Mouse (Mus musculus) lung, embryonic 14.5 days (tissue): ENCODE data around the gene Golt1a. TPM values are rescaled to one million over a fixed set of nuclear protein-coding genes. Genes with fewer than 3 reads are reported as not detected.

Experiments
- ATAC-seq: fragments of 200-750 bp; cut with Nextera tagmentation; 2 replicates; pipeline ENCODE4 v1.8.0; 2017; ENCODE audit warnings: mild to moderate bottlenecking, moderate TSS enrichment, moderate library complexity; ENCODE audit not compliant: insufficient read depth
- DNase-seq: peaks from one replicate; pipeline ENCODE4 v3.0.0-alpha.2; 2015
- H3K27ac ChIP-seq: fragments of 300-500 bp; sonication (generic); 2 replicates; pipeline ENCODE4 v1.5.1; 2014; ENCODE audit warnings: low read depth, mild to moderate bottlenecking, moderate library complexity
- H3K27me3 ChIP-seq: fragments of 300-500 bp; sonication (generic); 2 replicates; pipeline ENCODE4 v1.6.1; 2014; ENCODE audit warnings: low read length, control low read depth; ENCODE audit not compliant: insufficient read depth
- H3K36me3 ChIP-seq: fragments of 300-500 bp; sonication (generic); 2 replicates; pipeline ENCODE4 v1.6.1; 2014; ENCODE audit warnings: control low read depth; ENCODE audit not compliant: insufficient read depth
- H3K4me1 ChIP-seq: fragments of 300-500 bp; sonication (generic); 2 replicates; pipeline ENCODE4 v1.6.1; 2014; ENCODE audit warnings: antibody characterized with exemption, control low read depth; ENCODE audit not compliant: insufficient read depth
- H3K4me2 ChIP-seq: fragments of 300-500 bp; sonication (generic); 2 replicates; pipeline ENCODE4 v1.6.1; 2014; ENCODE audit warnings: mild to moderate bottlenecking
- H3K4me3 ChIP-seq: fragments of 300-500 bp; sonication (generic); 2 replicates; pipeline ENCODE4 v1.5.1; 2014; ENCODE audit warnings: low read depth, low read length
- H3K9ac ChIP-seq: fragments of 300-500 bp; sonication (generic); 2 replicates; pipeline ENCODE4 v1.6.1; 2014
- H3K9me3 ChIP-seq: fragments of 300-500 bp; sonication (generic); 2 replicates; pipeline ENCODE4 v1.6.1; 2016; ENCODE audit warnings: low read depth, low read length, control low read depth
- CTCF ChIP-seq: IDR thresholded peaks from 2 replicates; pipeline ENCODE4 v1.5.1; 2016; ENCODE audit warnings: antibody characterized with exemption, low read depth
- WGBS: fragments of 180-500 bp; shearing (Covaris S2); extraction: QIAGEN DNeasy Blood & Tissue Kit; methylation state at CpG from one replicate; pipeline ENCODE4 v1.1.7; 2014; 5-methylcytosine and 5-hydroxymethylcytosine counted together
- polyA plus RNA-seq: library from polyadenylated mRNA; unstranded; fragments of >200 nt; fragmentation: Nextera tagmentation; extraction: Ambion mirVana; gene quantifications from 2 replicates; pipeline ENCODE4 v1.2.1, GENCODE M21; 2014

The Golt1a gene
- polyA plus RNA-seq, 1 experiment from 2014 or later: 0.55 TPM

DNA sequence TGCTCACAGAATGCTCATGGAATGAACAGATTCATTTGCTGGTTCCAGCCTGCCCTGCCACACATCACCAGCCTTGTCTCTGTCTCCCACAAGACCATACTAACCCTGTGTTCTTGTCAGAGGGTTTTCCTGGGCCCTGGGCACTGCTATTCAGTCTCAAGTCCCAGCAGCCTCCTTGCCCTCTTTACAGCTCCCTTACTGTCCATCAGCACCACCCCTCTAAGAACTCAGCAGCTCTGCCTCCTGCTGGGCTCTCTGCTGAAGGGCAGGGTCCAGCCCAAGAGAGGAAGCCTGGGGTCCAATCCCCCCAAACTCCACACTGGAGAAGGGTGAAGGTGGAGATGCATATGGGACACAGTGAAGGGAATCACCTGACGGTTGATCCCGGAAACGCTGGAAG is 41.1 kb upstream of the Golt1a start:
- ATAC-seq (no peak), DNase-seq (peak; percentile 23)
- H3K9ac ChIP-seq: no peak overlapping the region
- H3K27ac ChIP-seq: no peak overlapping the region
- H3K9me3 ChIP-seq: no peaks in the 10 kb centered on the region
- H3K27me3 ChIP-seq: no peaks in the 10 kb centered on the region
- no peaks in the 10 kb centered on the region for H3K4me1 ChIP-seq
- 78% methylated on average over 3 of the region's 3 CpGs for WGBS
- no peak overlapping the region for H3K4me3 ChIP-seq
- no peak overlapping the region for H3K4me2 ChIP-seq
- H3K36me3 ChIP-seq: no peaks in the 10 kb centered on the region
- peak; percentile 54 for TF ChIP-seq CTCF

GRCm38 (mm10) chr1:133270336-133270735 is 39.3 kb upstream of the Golt1a start:
- no peak overlapping the region for H3K4me3 ChIP-seq
- no peak overlapping the region for H3K4me2 ChIP-seq
- ATAC-seq: no peak
- H3K27ac ChIP-seq: no peak overlapping the region
- no peaks in the 10 kb centered on the region for H3K4me1 ChIP-seq
- no peaks in the 10 kb centered on the region for H3K27me3 ChIP-seq
- H3K9ac ChIP-seq: no peak overlapping the region
- TF ChIP-seq CTCF: no peak
- H3K36me3 ChIP-seq: peaks cover 14% of the 10 kb centered on the region; the same call in 1 of the 2 replicates
- peak; percentile 16 for DNase-seq
- no peaks in the 10 kb centered on the region for H3K9me3 ChIP-seq
- WGBS: 40% methylated on average over 6 of the region's 6 CpGs

DNA sequence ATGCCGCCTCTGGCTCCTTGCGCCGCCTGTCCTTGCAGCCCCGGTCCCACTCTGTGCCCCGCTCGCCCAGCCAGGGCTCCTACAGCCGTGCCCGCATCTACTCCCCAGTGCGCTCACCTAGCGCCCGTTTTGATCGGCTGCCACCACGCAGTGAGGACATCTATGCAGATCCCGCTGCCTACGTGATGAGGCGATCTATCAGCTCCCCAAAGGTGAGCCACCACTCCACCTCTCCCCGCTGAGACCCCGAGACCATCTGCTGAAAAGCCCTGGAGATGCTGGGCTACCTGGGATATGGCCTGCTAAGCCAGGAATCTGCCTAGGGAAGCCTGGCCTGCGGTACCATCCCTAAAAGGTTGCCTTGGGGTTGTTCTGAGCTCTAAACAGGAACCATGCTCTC is 35.4 kb upstream of the Golt1a start:
- Histone ChIP-seq H3K27ac (no peak overlapping the region), H3K9ac (no peak overlapping the region), H3K4me3 (no peak overlapping the region), H3K4me2 (no peak overlapping the region), H3K27me3 (no peaks in the 10 kb centered on the region), H3K4me1 (peaks cover 3% of the 10 kb centered on the region; the same call in 1 of the 2 replicates), H3K9me3 (no peaks in the 10 kb centered on the region), H3K36me3 (peaks cover 14% of the 10 kb centered on the region; the same call in 1 of the 2 replicates)
- ATAC-seq: no peak
- 90% methylated on average over 19 of the region's 19 CpGs for WGBS
- DNase-seq: no peak
- TF ChIP-seq CTCF: no peak

GRCm38 (mm10) chr1:133276983-133277382 is 32.6 kb upstream of the Golt1a start:
- no peak for TF ChIP-seq CTCF
- 67% methylated on average over 5 of the region's 5 CpGs for WGBS
- ATAC-seq (no peak), DNase-seq (no peak)
- Histone ChIP-seq H3K4me1 (peaks cover 6% of the 10 kb centered on the region; the same call in 1 of the 2 replicates), H3K9ac (no peak overlapping the region), H3K27ac (no peak overlapping the region), H3K4me2 (no peak overlapping the region), H3K36me3 (peaks cover 14% of the 10 kb centered on the region; the same call in 1 of the 2 replicates), H3K4me3 (no peak overlapping the region), H3K27me3 (no peaks in the 10 kb centered on the region), H3K9me3 (no peaks in the 10 kb centered on the region)

DNA sequence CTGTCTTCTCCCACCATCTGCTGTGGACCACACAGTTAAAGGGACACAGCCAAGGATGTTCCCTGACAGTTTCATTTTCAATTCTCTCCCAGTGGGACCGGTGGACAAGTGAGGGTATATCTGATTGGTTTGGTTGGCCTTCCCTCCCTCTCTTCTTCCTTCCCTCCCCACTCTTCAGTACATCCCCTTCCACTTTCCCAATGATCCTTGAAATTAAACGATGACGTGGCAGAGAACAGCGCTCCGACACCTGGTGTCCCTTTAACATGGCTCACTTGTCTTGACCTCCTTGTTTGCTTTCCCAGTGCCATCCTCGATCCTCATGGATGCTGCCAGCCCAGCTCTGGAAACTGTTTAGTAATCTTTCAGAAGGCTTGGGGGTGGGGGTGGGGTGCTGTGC is 31.1 kb upstream of the Golt1a start:
- ATAC-seq (no peak), DNase-seq (no peak)
- no peaks in the 10 kb centered on the region for H3K27me3 ChIP-seq
- peaks cover 14% of the 10 kb centered on the region; the same call in 1 of the 2 replicates for H3K36me3 ChIP-seq
- H3K4me1 ChIP-seq: peaks cover 6% of the 10 kb centered on the region; the same call in 1 of the 2 replicates
- TF ChIP-seq CTCF: no peak
- no peak overlapping the region for H3K27ac ChIP-seq
- WGBS: 63% methylated on average over 6 of the region's 6 CpGs
- no peak overlapping the region for H3K9ac ChIP-seq
- H3K4me3 ChIP-seq: no peak overlapping the region
- no peak overlapping the region for H3K4me2 ChIP-seq
- H3K9me3 ChIP-seq: no peaks in the 10 kb centered on the region

GRCm38 (mm10) chr1:133278946-133279631 is 30.5 kb upstream of the Golt1a start:
- Histone ChIP-seq H3K27me3 (no peaks in the 10 kb centered on the region), H3K27ac (no peak overlapping the region), H3K9ac (no peak overlapping the region), H3K4me2 (no peak overlapping the region), H3K36me3 (peaks cover 10% of the 10 kb centered on the region; the same call in 1 of the 2 replicates), H3K4me1 (peaks cover 6% of the 10 kb centered on the region; the same call in 1 of the 2 replicates), H3K9me3 (no peaks in the 10 kb centered on the region), H3K4me3 (no peak overlapping the region)
- DNase-seq: no peak
- WGBS: 51% methylated on average over 15 of the region's 15 CpGs
- TF ChIP-seq CTCF: no peak
- ATAC-seq: no peak

DNA sequence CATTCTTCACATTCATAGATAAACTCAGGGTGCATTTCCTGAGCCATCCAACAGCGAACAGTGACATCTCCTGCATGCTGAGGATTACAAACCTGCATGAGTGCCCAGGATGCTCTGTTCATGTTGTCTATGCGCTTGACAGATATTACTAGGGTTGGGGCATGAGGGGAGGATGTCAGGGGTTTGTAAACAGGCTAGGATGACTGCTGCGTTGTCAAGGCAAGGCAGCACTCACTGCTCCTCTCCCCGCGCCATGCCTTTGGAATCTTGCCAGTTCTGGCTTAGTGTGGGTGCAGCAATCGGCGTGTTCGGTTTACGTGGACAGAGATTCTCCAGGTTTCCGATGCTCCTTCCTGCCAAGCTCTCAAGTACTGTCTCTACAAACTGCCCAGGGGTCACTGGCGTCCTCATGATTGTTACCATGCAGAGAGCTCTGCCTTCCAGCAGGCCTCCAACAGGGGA is 29.9 kb upstream of the Golt1a start:
- H3K4me3 ChIP-seq: no peak overlapping the region
- no peaks in the 10 kb centered on the region for H3K27me3 ChIP-seq
- ATAC-seq (no peak), DNase-seq (peak; percentile 53)
- no peaks in the 10 kb centered on the region for H3K9me3 ChIP-seq
- H3K4me2 ChIP-seq: no peak overlapping the region
- peaks cover 6% of the 10 kb centered on the region; the same call in 1 of the 2 replicates for H3K4me1 ChIP-seq
- peaks cover 6% of the 10 kb centered on the region; the same call in 1 of the 2 replicates for H3K36me3 ChIP-seq
- no peak overlapping the region for H3K9ac ChIP-seq
- H3K27ac ChIP-seq: no peak overlapping the region
- WGBS: 55% methylated on average over 11 of the region's 11 CpGs
- no peak for TF ChIP-seq CTCF
